Mouse (Mus musculus) cerebellum, adult 2 months (tissue): Measurements from ENCODE around the gene Slc24a3.

Experiments used
- CTCF ChIP-seq: fragments of 200-500 bp; IDR thresholded peaks from 2 replicates; pipeline ENCODE4 v1.5.1; 2011; ENCODE audit warnings: low read depth, mild to moderate bottlenecking, control low read depth, low read length, moderate library complexity, borderline replicate concordance; ENCODE audit not compliant: insufficient read depth
- POLR2A ChIP-seq: fragments of 200-500 bp; IDR thresholded peaks from 2 replicates; pipeline ENCODE4 v1.6.1; 2011; ENCODE audit warnings: low read length, control low read depth, borderline replicate concordance; ENCODE audit not compliant: insufficient read depth

- TF ChIP-seq CTCF: no peak
- TF ChIP-seq POLR2A: no peak
These were observed 132.6 kb downstream of the Slc24a3 start for GRCm38 (mm10) chr2:145299914-145300699.
